Mouse (Mus musculus): ENCODE data around the gene Ccdc120.

Gene Ccdc120

GRCm38 (mm10) chrX:7750432-7751116 lies at the start of gene Ccdc120:
Gene Ccdc120 (minus strand): TSS chrX:7750905.
- DNase-seq (ENCODE audit: low spot score), result no peak

- no peak for DNase-seq (ENCODE audit: low spot score)
These were observed 46.6 kb upstream of the Ccdc120 start for GRCm38 (mm10) chrX:7797327-7797726.

DNA sequence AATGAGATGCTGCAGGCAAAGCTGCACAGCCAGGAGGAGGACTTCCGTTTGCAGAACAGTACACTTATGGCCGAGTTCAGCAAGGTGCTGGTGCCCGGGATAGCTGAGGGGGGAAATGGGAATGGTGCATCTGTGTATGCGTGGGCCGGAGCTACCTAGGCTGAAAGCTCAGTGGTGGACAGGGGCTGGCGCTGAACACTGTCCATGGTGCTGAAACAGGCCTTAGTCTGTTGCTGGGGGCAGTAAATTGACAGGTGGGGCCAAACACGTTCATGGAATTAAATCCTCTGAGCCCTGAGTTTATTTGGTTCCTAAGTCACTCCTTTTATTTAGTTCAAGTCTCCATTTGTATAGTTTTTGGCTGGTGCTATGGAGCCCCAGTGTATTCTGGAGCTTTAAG lies 44.3 kb upstream of the Ccdc120 start:
- DNase-seq (ENCODE audit: low spot score), result peak; percentile 39

DNA sequence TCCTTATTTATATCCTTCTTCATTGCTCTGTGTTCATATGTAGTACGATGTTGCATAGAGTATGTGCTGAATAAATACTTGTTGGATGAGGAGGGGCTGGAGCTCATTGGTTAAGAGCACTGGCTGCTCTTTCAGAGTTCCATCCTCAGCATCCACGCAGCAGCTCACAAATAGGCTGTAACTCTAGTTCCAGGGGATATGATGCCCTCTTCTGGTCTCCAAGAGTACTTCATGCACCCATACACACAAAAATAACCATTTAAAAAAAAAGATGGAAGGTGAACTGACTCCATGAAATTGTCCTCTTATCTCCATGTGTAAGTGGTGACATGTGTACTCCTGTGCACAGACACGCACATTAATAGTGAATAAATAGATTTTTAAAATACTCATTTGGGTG lies 42.7 kb upstream of the Ccdc120 start:
- DNase-seq (ENCODE audit: low spot score), result peak; percentile 41

- DNase-seq (ENCODE audit: low spot score), result no peak
These were observed 39.6 kb upstream of the Ccdc120 start for GRCm38 (mm10) chrX:7790309-7790708.

- peak; percentile 82 for DNase-seq (ENCODE audit: low spot score)
These were observed 38.9 kb upstream of the Ccdc120 start, which contains the start of gene Gripap1 for GRCm38 (mm10) chrX:7789542-7790136. Gene Gripap1 (plus strand): TSS chrX:7789765.

GRCm38 (mm10) chrX:7782603-7783092 lies 31.9 kb upstream of the Ccdc120 start:
- no peak for DNase-seq (ENCODE audit: low spot score)

- no peak for DNase-seq (ENCODE audit: low spot score)
These were observed 28.6 kb upstream of the Ccdc120 start for GRCm38 (mm10) chrX:7779294-7779693.

DNA sequence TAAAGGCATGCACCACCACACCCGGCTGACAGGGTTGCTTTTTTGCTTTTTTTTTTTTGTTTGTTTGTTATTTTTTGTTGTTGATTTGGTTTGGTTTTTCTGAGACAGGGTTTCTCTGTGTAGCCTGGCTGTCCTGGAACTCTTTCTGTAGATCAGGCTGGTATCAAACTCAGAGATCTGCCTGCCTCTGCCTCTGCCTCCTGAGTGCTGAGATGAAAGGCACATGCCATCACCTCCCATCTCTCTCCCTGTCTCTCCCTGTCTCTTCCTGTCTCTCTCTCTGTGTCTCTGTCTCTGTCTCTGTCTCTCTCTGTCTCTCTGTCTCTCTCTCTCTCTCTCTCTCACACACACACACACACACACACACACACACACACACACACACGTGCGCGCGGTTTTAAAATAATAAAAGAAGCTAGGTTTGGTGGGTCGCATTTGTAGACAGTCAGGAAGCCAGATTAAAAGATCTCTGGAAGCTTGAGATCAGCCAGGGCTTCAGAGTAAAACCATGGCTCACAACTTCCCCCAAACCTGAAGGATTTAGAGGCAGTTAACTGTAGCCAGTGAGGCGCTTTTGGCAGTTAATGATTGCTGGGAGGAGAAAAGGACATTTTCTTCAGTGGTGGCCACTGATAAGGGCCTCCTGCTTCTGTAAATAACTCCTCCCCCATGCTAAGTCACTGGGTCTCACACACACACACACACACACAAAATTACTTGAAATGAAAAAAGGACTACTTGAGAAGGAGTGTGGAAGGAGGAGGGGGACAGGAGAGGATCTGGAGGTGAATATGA lies 27.9 kb upstream of the Ccdc120 start:
- DNase-seq (ENCODE audit: low spot score), result peak; percentile 65

- peak; percentile 47 for DNase-seq (ENCODE audit: low spot score)
These were observed 25.8 kb upstream of the Ccdc120 start for GRCm38 (mm10) chrX:7776329-7777082.

GRCm38 (mm10) chrX:7775501-7776205 lies 24.9 kb upstream of the Ccdc120 start:
- DNase-seq (ENCODE audit: low spot score), result no peak

DNA sequence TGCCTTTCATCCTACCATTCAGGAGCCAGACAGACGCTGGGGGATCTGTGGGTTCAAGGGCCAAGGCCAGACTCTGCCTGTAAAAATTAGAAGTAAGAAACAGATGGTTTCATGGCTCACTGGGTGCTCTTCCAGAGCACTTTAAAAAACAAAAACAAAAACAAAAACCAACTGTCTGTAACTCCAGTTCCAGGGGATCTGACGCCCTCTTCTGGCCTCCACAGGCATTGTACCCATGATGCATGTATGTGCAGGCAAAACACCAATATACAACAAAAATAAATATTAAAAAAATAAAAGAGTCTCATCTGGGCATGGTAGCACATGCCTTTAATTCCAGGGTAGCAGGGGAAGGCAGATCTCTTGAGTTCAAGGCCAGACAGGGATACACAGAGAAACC lies 22.1 kb upstream of the Ccdc120 start:
- no peak for DNase-seq (ENCODE audit: low spot score)

GRCm38 (mm10) chrX:7769302-7770017 lies 18.8 kb upstream of the Ccdc120 start:
- DNase-seq (ENCODE audit: low spot score), result no peak

GRCm38 (mm10) chrX:7765764-7766163 lies 15.1 kb upstream of the Ccdc120 start:
- no peak for DNase-seq (ENCODE audit: low spot score)

- no peak for DNase-seq (ENCODE audit: low spot score)
These were observed 14.6 kb upstream of the Ccdc120 start for GRCm38 (mm10) chrX:7765281-7765670.

DNA sequence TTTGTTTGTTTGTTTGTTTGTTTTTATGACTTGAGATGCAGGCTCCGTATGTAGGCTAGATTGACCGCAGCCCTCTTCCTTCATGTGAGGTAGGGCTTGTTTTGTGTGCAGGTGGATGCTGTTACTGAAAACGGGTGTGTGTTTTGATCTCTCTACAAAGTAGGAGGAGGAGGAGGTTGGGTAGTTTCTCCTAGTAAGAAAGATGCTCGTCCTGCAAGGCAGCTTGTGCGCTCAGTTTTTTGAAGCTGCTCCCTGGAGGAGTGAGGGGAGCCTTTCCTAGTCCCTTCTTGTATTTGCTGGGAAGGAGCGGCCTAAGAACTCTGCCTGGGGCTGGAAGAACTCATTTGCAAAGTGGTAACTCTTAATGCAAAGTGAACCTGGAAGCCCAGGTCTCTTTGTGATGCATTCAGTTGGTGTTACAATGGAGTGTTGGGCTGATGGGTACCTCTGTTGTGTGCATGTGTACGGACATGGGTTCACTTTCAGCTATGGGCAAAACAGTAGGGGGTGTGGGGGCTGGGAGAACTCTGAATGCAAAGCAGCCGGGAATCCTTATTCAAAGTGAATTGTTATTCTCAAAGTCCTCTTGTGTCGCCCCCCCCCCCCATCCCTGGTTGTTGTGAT lies 14.1 kb upstream of the Ccdc120 start:
- DNase-seq (ENCODE audit: low spot score), result no peak

GRCm38 (mm10) chrX:7763631-7764393 lies 13.1 kb upstream of the Ccdc120 start:
- DNase-seq (ENCODE audit: low spot score), result no peak

DNA sequence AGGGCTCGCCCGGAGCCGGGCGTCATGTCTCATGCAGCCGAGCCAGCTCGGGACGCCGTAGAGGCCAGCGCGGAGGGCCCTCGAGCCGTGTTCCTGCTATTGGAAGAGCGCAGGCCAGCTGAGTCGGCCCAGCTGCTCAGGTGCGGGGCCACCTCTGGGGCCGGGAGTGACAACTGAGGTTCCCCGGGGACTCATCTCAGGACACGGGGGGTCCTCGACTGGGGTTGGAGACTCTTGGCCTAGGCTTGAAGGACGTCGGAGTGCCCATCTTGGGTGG lies 12.2 kb upstream of the Ccdc120 start:
- DNase-seq (ENCODE audit: low spot score), result no peak

GRCm38 (mm10) chrX:7762137-7762920 lies 11.6 kb upstream of the Ccdc120 start, which contains the start of gene Tfe3:
Gene Tfe3 (plus strand): TSS chrX:7762560.
- DNase-seq (ENCODE audit: low spot score), result peak; percentile 84
